Mouse (Mus musculus) ZHBTc4 (cell line): Measurements from ENCODE around the gene Spg7.
A peak's percentile ranks its signal among the peaks of the same experiment; 100 is the strongest.
"Not testable (repeated sequence)": the region's sequence is repeated elsewhere in the genome, so short reads cannot be mapped to it uniquely, and the experiment has no call there.

Experiments used
- DNase-seq: peaks from one replicate; pipeline ENCODE4 v3.0.0-alpha.2; 2011; ENCODE audit warnings: low read depth, low spot score

Gene Spg7

DNA sequence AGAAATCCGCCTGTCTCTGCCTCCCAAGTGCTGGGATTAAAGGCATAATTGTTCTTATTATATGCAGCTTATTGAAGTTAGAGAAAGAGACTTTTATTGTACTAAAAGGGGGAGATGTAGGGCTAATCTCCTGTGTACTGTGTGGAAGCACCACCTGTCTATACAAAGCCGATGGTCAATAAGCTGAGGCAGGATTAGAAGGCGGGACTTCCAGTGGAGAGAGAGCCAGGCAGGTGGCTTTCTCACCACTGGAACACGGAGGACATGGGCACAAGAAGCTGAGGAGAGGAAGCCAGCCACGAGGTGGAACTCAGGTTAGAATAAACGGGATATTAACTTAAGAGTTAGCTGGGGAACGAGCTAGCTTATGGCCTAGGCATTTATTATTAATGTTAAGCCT is at the start of gene Spg7:
Spg7 (plus strand) TSS at position 222 of the 400 bp plus-strand sequence.
- no peak for DNase-seq

DNA sequence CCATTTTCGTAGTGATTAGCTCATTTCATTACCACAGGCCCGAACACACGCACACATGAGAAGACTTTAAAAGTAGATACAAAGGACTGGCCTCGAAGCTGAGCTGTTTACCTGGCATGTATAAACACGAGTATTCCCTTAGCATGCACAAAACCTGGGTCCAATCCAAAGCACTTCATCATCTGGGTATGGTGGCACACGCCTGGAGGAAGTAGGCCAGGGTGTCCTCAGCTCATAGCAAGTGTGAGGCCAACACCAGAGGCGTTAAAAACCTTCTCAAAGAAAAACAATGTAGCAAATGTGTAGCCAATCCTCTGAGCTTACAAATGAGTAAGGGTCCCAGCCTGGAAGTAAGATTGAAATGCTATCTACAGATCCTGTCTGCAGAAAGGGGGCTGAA is 48.3 kb upstream of the Spg7 start:
- DNase-seq = no peak

DNA sequence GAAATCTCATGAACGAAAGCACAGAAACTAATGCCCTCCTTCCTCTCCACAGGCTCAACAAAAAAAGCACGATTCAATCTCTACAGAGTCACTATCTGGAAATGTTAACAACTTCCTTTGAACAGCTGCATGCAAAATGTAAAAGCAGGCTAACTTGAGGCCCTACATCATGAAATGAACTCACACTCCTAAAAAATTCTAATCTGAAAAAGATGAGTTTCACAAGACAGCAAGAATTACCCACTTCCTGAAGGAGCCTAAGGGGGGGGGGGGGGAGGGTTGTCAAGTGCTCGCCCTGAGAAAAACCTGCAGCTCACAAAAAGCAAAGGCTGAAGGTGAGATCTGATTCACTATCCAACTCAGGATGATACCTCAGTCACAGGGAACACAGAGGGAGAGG is 47.7 kb upstream of the Spg7 start:
- DNase-seq = no peak

DNA sequence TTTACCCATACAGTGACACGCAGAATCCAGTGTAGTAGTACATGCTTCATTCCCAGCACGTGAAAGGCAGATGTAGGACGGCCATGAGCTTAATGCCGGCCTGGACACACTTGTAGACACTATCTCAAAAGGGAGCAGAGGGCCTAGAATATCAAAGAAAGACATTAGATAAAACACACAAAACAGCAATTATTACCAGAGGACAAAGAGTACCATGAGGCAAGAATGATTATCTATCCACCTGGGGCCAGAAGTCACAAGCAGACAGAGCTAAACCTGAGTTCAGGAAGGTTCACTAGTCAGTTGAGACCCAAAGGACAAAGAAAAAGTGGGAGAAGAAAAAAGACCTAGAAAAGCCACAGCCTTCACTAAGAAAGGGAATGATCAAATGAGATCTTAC is 45.6 kb upstream of the Spg7 start:
- no peak for DNase-seq

DNA sequence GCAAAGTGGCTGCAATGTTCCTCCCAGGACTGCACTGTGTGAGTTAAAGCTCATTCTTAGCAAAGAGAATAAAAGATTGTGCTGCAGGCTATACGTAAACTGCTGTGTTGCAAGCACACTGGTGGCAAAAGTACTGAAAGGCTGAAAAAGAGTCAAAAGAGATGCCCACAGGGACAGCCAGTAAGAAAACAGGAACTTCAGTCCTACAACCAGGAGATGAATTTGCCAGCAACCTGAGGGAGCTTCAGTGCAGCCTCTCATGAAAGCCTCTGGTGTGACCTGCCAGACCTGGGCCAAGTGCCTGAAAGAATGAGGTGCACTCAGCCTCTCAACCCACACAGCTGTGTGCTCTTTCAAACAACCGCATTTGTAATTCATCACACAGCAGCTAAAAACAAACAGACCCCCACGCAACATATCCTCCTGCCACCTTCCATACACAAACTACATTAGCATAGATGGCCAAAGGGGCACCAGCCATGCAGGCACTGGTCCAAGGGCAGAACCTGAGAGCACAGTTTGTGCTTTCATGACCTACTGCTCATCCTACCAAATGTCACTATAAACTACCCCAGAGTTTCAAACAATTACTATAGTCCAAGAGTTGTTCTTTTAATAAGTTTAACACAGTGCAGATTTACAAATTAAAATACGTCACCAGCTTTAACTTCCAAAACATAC is 44.1 kb upstream of the Spg7 start:
- DNase-seq = no peak

DNA sequence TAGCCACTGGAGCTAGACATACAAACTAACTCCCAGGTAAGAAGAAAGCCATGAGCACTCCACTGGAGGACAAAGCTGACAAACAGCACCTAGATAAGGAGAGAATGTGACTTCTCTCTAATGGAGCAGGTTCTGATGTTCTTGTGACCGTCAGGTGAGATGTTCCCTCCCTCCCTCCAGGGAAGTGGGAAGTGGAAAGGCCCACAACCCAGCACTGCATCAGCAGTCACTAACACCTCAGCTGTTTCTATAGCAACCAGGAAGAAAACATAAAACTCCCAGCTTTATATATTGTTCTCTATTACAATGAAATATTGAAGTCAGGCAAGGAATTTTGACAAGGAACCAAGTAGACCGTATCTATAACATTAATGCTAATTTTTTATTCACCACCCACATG is 42.7 kb upstream of the Spg7 start:
- DNase-seq = no peak

DNA sequence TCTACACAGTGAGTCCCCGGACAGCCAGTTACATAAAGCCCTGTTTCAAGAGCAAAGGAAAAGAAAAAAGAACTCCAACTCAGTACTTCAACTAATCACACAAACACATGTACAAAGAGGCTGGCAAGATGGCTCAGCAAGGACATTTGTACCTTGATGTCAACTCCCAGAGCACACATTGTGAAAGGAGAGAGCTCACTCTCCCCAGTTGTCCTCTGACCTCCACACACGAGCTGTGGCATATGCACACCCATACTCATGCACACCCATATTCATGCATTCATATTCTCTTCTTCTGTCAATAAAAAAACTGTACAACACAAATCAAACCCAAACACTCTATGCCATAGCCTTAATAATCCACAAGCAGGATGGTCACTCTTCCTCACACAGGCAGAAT is 41.9 kb upstream of the Spg7 start:
- DNase-seq = no peak

DNA sequence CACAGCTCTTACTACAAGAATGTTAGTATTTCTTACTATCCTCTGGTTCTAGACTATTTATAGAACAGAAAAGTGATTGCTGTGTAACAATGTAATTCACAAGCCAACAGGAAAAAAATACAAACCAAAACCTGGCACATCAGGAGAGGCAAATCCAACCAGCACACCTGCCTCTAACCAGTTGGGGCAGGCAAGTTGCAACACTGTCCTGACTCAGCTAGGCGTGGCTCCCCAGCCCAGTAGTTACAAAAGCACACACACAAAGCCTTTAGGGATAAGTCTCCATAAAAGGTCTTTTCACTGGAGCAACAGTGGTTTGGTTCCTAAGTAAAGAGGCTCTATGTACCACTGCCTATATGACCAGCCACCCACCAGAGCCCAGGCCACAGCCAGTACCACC is 41.5 kb upstream of the Spg7 start:
- DNase-seq = peak; percentile 75

DNA sequence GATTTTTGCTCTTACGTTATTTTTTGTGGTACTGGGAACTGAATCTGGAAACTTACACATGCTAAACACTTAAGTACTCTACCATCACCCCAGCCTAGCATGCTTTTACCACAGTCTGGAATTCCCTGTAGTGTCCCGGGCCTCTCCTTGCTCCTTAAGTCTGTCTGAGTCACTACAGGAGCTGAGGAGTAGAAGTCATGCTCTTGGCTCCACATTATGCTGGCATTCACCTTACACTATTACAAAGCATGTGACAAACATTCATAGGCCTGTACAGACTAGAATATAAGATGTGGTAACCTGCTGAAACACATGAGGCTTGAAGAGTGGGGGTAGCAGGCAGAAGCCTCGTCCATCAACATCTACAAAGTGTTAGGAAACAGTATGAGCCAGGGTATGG is 40.0 kb upstream of the Spg7 start:
- no peak for DNase-seq

DNA sequence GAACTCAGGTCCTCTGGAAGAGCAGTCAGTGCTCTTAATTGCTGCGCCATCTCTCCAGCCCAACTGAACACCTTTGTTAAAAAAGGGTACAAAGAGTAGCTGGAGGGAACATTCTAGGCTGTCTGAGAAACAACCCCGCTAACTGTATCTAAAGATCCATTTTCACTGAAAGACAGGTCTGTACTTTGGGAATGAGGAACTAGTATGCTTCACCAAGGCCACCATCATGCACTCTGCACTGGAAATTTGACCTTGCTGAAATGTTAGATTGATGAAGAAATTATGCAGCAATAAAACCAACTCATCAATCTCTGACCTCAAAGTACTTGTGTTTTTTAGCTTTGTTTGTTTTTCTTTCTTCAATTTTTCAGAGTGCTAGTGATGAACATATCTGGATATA is 38.5 kb upstream of the Spg7 start:
- no peak for DNase-seq

DNA sequence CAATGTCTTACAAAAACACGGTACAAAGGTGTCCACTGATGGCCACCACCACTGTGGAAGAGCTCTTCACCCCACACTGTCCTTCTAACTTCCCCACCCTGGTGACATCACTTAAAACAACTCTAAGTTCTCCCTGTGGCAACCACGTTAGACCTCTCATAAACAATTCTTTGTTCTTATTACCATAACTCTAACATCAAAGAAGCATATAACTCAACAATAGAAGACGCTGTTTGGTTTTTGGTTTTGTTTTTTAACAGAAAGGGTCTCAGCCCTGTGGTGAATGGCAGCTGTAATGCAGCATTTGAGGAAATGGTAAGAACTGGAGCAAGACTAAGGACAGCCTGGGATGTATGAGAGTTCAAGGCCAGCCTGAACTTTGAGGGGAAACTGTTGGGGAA is 36.8 kb upstream of the Spg7 start:
- no peak for DNase-seq

DNA sequence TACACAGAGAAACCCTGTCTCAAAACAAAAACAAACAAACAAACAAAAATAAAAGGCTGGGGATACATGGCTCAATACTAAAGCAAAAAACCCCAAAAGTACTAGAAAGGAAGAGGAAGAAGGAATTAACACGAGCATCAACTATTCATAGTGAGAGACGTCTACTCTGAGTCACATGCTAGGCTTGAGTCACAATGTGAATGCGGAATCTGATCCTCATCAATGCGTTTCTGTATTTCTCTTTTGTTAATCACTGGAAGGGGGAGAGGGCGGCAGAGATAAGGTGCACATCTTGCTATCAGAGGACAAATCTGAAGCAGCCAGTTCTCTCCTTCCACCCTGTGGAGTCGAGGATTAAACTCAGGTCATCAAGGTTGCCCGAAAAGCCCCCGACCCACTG is 35.0 kb upstream of the Spg7 start:
- DNase-seq = no peak

DNA sequence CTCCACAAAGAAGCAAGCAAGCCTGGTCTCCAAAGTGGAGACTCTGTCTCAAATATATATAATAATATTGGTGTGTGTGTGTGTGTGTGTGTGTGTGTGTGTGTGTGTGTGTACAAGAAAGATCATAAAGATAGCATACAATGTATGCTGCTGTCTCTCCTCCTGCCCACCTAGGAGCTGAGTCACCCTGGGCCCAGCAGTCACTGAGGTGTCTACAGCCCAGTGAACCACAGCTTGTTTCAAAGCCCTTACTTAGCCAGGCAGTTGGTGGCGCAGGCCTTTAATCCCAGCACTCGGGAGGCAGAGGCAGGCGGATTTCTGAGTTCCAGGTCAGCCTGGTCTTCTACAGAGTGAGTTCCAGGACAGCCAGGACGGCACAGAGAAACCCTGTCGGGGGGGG is 32.7 kb upstream of the Spg7 start:
- DNase-seq = not testable (repeated sequence)

DNA sequence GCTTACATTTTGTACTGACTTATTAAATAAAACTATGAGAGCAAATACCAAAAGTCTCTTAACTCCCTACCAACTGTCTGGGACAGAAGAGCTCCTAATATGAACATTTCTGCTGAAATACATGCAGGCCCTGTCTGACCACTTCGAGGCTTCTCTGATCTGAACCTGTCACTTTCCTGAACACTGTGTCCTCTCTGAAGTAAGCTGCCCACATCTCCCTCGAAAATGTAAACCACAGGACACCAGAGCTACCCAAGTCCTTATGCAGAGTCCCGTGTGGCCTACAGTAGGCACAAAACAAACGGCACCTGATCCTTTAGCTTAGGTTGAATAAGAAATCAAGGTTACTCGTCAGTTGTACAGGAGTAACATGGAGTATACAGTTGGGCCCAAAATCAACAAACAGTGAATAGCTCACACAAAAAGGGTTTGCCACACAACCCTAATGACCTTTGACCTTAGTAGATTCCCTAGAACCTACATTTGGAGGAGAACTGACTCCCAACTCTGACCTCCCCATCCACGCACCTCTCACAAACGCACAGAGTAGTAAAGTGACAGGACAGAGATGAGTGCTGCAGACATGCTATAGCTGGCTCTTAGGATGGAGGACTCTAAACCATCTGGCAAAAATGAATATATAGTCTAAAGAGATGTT is 31.3 kb upstream of the Spg7 start:
- DNase-seq = no peak

DNA sequence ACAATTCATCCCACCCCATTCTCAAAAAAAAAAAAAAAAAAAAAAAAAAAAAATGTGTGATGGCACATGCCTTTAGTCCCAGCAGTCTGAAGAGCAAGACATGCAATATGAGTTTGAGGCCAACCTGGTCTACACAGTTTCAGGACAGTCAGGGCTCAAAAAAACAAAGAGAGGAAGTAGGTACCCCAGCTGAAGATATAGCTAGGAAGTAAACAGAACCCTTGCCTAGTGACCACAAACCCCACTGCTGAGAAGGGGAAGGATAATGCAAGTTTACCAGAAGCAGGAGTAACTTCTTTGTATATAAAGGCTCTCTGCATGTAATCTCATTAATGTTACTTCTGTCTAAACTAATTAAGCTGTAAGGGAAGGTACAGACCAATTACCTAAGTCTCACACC is 30.0 kb upstream of the Spg7 start:
- no peak for DNase-seq

DNA sequence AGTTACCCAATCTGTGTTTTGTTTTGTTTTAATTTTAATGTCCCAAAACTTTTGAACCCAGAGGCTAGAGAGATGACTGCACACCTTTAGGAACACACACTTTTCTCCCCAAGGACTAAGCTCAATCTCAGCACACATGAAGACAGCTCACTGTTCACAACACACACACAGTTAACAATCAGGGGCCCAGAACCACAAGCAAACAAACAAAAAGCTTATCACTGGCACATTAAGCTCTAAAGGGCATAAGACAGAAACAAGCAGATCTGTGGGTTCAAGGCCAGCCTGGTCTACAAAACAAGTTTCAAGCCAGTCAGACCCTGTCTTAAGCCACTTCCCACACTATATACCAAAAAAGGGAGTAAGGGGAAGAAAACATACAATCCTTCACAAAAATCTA is 29.3 kb upstream of the Spg7 start:
- DNase-seq = no peak

DNA sequence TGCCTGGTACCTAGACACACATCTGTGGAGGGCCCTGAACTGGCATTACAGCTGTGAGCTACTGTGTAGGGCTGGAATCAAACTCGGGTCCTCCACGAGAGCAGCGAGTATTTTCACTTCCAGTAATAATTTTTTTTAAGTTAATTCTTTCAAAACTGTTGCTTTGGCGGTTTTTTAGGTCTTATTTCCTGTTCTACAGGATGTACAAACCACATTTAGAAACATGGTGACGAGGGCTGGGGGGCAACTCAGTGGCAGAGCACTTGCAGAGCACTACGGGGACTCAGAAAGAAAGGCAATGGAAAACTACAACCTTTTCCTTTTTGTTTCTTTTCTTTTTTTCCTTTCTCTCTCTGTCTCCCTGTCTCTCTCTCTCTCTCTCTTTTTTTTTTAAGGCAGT is 28.6 kb upstream of the Spg7 start:
- DNase-seq = no peak

DNA sequence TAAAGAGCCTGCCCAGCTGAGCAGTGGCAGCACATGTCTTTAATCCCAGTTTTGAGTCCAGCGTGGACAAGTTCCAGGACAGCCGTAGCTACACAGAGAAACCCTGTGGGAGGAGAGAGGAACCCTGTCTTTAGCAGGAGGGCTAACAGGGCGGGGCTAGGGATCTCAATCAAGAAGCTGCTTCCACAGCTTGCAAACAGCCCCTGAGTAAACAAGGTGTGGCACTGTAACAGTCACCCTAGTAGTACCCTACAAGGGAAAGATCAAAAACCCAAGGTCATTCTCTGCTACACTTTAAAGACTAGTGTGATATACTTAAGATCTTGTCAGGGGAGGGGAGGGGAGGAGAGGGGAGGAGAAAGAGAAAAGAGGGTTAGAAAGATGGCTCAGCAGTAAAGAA is 25.8 kb upstream of the Spg7 start:
- DNase-seq = peak; percentile 87

DNA sequence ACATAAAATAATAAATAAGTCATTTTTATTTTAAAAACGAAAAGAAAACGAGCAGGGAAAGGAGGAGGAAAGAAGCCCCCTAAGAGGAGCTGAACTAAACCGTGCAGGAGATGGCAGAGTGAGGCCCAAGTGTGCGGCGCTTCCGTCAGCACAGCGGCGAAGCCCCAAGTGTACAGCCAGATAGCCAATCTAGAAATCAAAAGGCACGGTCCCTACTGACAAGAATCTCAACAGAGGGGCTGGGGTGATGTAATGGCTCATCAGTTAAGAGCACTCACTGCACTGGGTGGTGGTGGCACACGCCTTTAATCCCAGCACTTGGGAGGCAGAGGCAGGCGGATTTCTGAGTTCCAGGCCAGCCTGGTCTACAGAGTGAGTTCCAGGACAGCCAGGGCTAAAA is 25.3 kb upstream of the Spg7 start:
- peak; percentile 73 for DNase-seq

DNA sequence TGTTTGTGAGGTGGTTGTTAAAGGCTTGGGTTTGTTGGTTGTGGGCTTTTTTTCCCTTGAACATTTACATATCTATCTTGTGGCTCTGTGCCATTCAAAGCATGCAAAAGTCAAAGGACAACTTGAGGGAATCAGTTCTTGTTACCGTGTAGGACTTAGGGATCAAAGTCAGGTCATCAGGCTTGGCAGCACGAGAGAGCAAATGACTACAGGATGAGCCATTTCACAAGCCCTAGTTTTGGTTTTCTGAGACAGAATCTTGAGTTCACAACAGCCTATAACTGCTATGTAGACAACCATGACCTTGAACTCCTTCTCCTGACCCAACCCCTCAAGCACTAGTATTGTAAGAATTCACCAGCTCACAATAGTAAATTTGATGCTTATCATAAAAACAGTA is 24.4 kb upstream of the Spg7 start:
- no peak for DNase-seq

DNA sequence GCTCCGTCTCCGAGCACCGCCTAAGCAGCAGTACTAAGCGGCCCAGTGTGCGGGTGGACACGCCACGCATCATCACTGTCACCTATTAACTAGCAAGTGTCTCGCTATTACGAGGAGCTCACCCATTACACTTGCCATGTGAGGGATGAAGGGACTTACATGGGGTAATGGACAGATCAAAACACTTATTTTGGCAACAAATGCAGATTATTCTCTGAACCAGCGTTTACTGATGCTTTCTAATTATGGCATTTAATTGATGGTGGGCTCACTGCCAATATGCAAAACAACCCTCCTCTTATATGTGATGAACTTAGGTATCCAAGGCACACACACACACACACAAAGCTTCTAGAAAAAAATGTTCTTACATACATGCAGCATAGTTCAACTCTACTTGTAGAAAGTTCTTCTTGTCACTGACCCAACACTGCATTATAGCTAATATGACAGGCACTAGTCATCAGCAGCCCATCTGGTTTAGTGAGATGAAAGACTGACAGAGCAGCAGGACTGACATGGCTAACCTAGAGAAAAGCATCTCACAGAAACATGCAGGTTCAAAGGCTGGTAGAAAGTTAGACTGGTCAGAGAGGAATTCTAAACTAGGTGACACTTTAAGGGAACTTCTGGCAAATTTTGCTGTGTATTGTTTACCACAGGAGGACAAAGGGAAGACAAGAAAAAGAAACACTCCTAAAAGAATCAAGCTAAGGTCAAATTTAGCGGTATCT is 23.2 kb upstream of the Spg7 start:
- no peak for DNase-seq

DNA sequence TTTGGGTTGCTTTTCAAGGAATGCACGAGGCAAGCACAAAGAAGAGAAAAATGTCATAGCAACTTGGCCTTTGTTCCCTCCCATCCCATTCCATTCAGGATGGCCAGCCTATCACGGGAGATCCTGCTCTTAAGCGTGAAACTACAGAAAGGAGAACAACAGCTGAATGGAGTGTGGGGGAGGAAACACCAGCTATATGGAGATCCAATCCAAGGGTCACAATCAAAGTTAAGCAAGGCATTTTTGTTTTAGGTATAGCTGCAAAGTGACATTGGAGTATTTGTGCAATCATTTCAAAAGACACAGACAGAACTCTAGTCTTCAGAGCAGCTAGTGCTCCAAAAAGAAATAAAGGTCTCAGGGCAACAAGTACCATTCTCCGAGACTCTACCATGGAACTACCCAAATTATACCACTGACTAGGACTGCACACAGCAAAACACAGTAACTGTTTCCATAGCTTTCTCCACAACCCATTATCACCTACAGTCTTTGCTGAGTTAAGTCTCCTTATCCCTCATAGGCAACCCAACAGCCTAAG is 22.6 kb upstream of the Spg7 start:
- DNase-seq = peak; percentile 82
